Mouse (Mus musculus) thymus, postnatal 4 days (tissue): ENCODE measurements at regions not wholly inside any gene's neighbourhood (a gene's known extent, or its start where the extent isn't known, plus 50 kb on each side); places are given as distances from the start of the nearest gene placed in this dataset.
"Not testable (repeated sequence)": the region's sequence is repeated elsewhere in the genome, so short reads cannot be mapped to it uniquely, and the experiment has no call there.

Experiments used
- DNase-seq: peaks from one replicate; pipeline ENCODE4 v3.0.0; 2021

GRCm38 (mm10) chr13:46026018-46026417, 61.2 kb upstream of the Atxn1 start:
- DNase-seq = no peak

- no peak for DNase-seq
Observed at GRCm38 (mm10) chr13:46023630-46024041, 58.8 kb upstream of the Atxn1 start.

GRCm38 (mm10) chr13:46023187-46023586, 58.4 kb upstream of the Atxn1 start:
- no peak for DNase-seq

GRCm38 (mm10) chr13:46020945-46021835, 56.4 kb upstream of the Atxn1 start:
- no peak for DNase-seq

GRCm38 (mm10) chr13:46019431-46020166, 54.8 kb upstream of the Atxn1 start:
- no peak for DNase-seq

GRCm38 (mm10) chr13:46018903-46019430, 54.2 kb upstream of the Atxn1 start:
- DNase-seq = no peak

- no peak for DNase-seq
Observed at GRCm38 (mm10) chr13:46017742-46018141, 52.9 kb upstream of the Atxn1 start.

GRCm38 (mm10) chr13:46017011-46017410, 52.2 kb upstream of the Atxn1 start:
- not testable (repeated sequence) for DNase-seq

GRCm38 (mm10) chr13:46015231-46015630, 50.4 kb upstream of the Atxn1 start:
- no peak for DNase-seq

GRCm38 (mm10) chr13:46014637-46015036, 49.8 kb upstream of the Atxn1 start:
- no peak for DNase-seq
